Mouse (Mus musculus): ENCODE data around the gene Zfp92. TPM values are rescaled to one million over a fixed set of nuclear protein-coding genes. Genes with fewer than 3 reads are reported as not detected.

Gene Zfp92
- polyA plus RNA-seq, 1 experiment from 2014 or later = not detected

GRCm38 (mm10) chrX:73474340-73475165 is 63.7 kb downstream of the Zfp92 start:
- H3K9me3 ChIP-seq (replicated peaks) = no peaks in the 10 kb centered on the region
- peaks cover 5% of the 10 kb centered on the region for H3K4me1 ChIP-seq (replicated peaks)
- no peak overlapping the region for H3K4me2 ChIP-seq
- no peaks in the 10 kb centered on the region for H3K36me3 ChIP-seq
- H3K9ac ChIP-seq = no peak overlapping the region
- H3K27me3 ChIP-seq = no peaks in the 10 kb centered on the region; the same call in 1 of the 2 replicates
- H3K27ac ChIP-seq = peak overlapping the region; percentile 60
- no peak; the same call in 1 of the 2 replicates for ATAC-seq (replicated peaks; ENCODE audit: insufficient number of reproducible peaks, insufficient read depth, low FRiP score, low read depth)
- no peak overlapping the region for H3K4me3 ChIP-seq
- 38% methylated on average over 12 of the region's 12 CpGs for WGBS

- Histone ChIP-seq H3K4me1 (replicated peaks) (peaks cover 5% of the 10 kb centered on the region), H3K36me3 (no peaks in the 10 kb centered on the region), H3K4me3 (no peak overlapping the region), H3K4me2 (no peak overlapping the region), H3K9ac (no peak overlapping the region), H3K9me3 (replicated peaks) (no peaks in the 10 kb centered on the region), H3K27me3 (no peaks in the 10 kb centered on the region; the same call in 1 of the 2 replicates), H3K27ac (peak overlapping the region; percentile 60)
- ATAC-seq (replicated peaks; ENCODE audit: insufficient number of reproducible peaks, insufficient read depth, low FRiP score, low read depth) = no peak
- 79% methylated on average over 1 of the region's 1 CpGs for WGBS
Measured at GRCm38 (mm10) chrX:73475658-73476256, 64.9 kb downstream of the Zfp92 start.

GRCm38 (mm10) chrX:73476621-73477020 is 65.7 kb downstream of the Zfp92 start:
- WGBS = 55% methylated on average over 2 of the region's 2 CpGs
- Histone ChIP-seq H3K4me2 (no peak overlapping the region), H3K4me1 (replicated peaks) (peaks cover 5% of the 10 kb centered on the region), H3K9ac (no peak overlapping the region), H3K27me3 (no peaks in the 10 kb centered on the region; the same call in 1 of the 2 replicates), H3K27ac (peak overlapping the region; percentile 60), H3K9me3 (replicated peaks) (no peaks in the 10 kb centered on the region), H3K36me3 (no peaks in the 10 kb centered on the region), H3K4me3 (no peak overlapping the region)
- ATAC-seq (replicated peaks; ENCODE audit: insufficient number of reproducible peaks, insufficient read depth, low FRiP score, low read depth) = peak; percentile 78

- H3K27ac ChIP-seq = 0 out of 2 replicates have a peak overlapping the region, but pooled peaks have one; percentile 60
- H3K9me3 ChIP-seq (replicated peaks) = no peaks in the 10 kb centered on the region
- no peak overlapping the region for H3K9ac ChIP-seq
- H3K36me3 ChIP-seq = no peaks in the 10 kb centered on the region
- H3K4me2 ChIP-seq = no peak overlapping the region
- H3K27me3 ChIP-seq = 0 out of 2 replicates have a peak, but pooled peaks cover 3% of the 10 kb centered on the region
- H3K4me1 ChIP-seq (replicated peaks) = peaks cover 5% of the 10 kb centered on the region
- H3K4me3 ChIP-seq = no peak overlapping the region
- no peak for ATAC-seq (replicated peaks; ENCODE audit: insufficient number of reproducible peaks, insufficient read depth, low FRiP score, low read depth)
- WGBS = 78% methylated on average over 2 of the region's 2 CpGs
Measured at GRCm38 (mm10) chrX:73477500-73477899, 66.6 kb downstream of the Zfp92 start.

Other genes with a start within 250 kb of the Zfp92 start
- not detected in 2 replicates for gene Spin2d, start 234.1 kb upstream of the Zfp92 start, polyA plus RNA-seq (2015; fragmentation: Nextera tagmentation; extraction: Ambion mirVana)
- 6.0 and 6.8 TPM in 2 replicates for gene Xlr3b, start 218.9 kb upstream of the Zfp92 start, polyA plus RNA-seq (2015; fragmentation: Nextera tagmentation; extraction: Ambion mirVana)
- 0.96 and 2.8 TPM in 2 replicates for gene Xlr4b, start 196.8 kb upstream of the Zfp92 start, polyA plus RNA-seq (2015; fragmentation: Nextera tagmentation; extraction: Ambion mirVana)
- gene F8a, start 182.8 kb upstream of the Zfp92 start, polyA plus RNA-seq (2015; fragmentation: Nextera tagmentation; extraction: Ambion mirVana) = 9.2 and 11.6 TPM in 2 replicates
- 0.14 and 0.79 TPM in 2 replicates for gene Xlr4c, start 168.0 kb upstream of the Zfp92 start, polyA plus RNA-seq (2015; fragmentation: Nextera tagmentation; extraction: Ambion mirVana)
- gene Xlr3c, start 145.7 kb upstream of the Zfp92 start, polyA plus RNA-seq (2015; fragmentation: Nextera tagmentation; extraction: Ambion mirVana) = not detected in 2 replicates
- gene Xlr5a, start 118.1 kb upstream of the Zfp92 start, polyA plus RNA-seq (2015; fragmentation: Nextera tagmentation; extraction: Ambion mirVana) = not detected in 2 replicates
- gene Xlr5c, start 118.1 kb upstream of the Zfp92 start, polyA plus RNA-seq (2015; fragmentation: Nextera tagmentation; extraction: Ambion mirVana) = not detected in 2 replicates
- not detected in 2 replicates for gene Gm45015, start 74.3 kb upstream of the Zfp92 start, polyA plus RNA-seq (2015; fragmentation: Nextera tagmentation; extraction: Ambion mirVana)
- 8.3 and 11.4 TPM in 2 replicates for gene Zfp275, start 68.5 kb upstream of the Zfp92 start, polyA plus RNA-seq (2015; fragmentation: Nextera tagmentation; extraction: Ambion mirVana)
- gene Gm18336, start 12.4 kb upstream of the Zfp92 start, polyA plus RNA-seq (2015; fragmentation: Nextera tagmentation; extraction: Ambion mirVana) = not detected in 2 replicates
- gene Trex2, start 24.2 kb downstream of the Zfp92 start, polyA plus RNA-seq (2015; fragmentation: Nextera tagmentation; extraction: Ambion mirVana) = not detected in 2 replicates
- gene Haus7, start 47.9 kb downstream of the Zfp92 start, polyA plus RNA-seq (2015; fragmentation: Nextera tagmentation; extraction: Ambion mirVana) = 40.3 and 41.3 TPM in 2 replicates
- 110 and 151 TPM in 2 replicates for gene Bgn, start 72.5 kb downstream of the Zfp92 start, polyA plus RNA-seq (2015; fragmentation: Nextera tagmentation; extraction: Ambion mirVana)
- gene Atp2b3, start 92.0 kb downstream of the Zfp92 start, polyA plus RNA-seq (2015; fragmentation: Nextera tagmentation; extraction: Ambion mirVana) = 0.18 and 0.25 TPM in 2 replicates
- 1.4 and 2.4 TPM in 2 replicates for gene Dusp9, start 228.3 kb downstream of the Zfp92 start, polyA plus RNA-seq (2015; fragmentation: Nextera tagmentation; extraction: Ambion mirVana)
- gene Pnck, start 249.0 kb downstream of the Zfp92 start, polyA plus RNA-seq (2015; fragmentation: Nextera tagmentation; extraction: Ambion mirVana) = 8.8 and 13.7 TPM in 2 replicates